Mouse (Mus musculus): Measurements from ENCODE around the gene Dip2b. TPM values are rescaled to one million over a fixed set of nuclear protein-coding genes. Genes with fewer than 3 reads are reported as not detected.
A peak's percentile ranks its signal among the peaks of the same experiment; 100 is the strongest.

Dip2b gene
- total RNA-seq, 2 experiments from 2014 or later: 10.2 to 17.5 TPM

DNA sequence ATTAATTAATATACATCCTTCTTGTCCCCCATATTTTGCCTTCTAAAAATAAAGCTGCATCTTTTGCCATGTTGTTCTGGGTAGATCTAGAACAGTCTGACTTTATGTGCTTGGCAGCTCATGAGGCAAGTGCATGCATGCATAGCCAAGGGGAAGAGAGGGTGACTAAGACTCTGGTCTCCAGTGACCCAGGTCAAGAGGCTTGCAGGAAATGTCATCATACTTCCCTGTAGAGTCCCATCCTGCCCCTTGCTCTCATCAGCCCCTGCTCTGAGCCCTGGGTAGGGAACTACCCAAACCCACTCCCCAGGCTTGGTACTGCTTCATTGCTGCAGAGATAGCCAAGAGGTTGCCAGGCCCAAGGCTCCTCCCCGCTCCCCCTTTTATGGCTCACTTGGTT lies 166.1 kb downstream of the Dip2b start:
- ATAC-seq (replicated peaks; ENCODE audit: poor library complexity): peak; percentile 63

DNA sequence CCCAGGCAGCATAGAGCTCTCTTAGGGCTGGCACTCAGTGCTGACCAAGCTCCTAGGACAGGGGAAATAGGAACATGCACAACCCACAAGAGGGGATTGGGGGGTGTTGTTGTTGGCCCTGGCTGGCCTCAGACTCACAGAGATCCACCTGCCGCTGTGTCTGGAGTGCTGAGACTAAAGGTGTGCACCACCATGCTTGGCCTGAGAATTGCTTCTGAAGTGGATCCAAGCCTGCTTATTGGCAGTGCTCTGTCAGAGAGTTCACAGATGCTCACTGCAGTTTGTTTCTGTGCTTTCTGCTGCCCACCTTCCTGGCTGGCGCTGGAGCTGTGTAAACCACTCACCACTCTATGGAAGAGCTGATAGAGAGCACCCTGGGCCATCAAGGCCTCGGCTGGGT lies 171.5 kb downstream of the Dip2b start:
- ATAC-seq (replicated peaks; ENCODE audit: poor library complexity): no peak

GRCm38 (mm10) chr15:100213339-100213738 lies 174.9 kb downstream of the Dip2b start:
- ATAC-seq (replicated peaks; ENCODE audit: poor library complexity): no peak

GRCm38 (mm10) chr15:100215092-100215491 lies 176.6 kb downstream of the Dip2b start:
- ATAC-seq (replicated peaks; ENCODE audit: poor library complexity): peak; percentile 76

GRCm38 (mm10) chr15:100216173-100216572 lies 177.7 kb downstream of the Dip2b start:
- ATAC-seq (replicated peaks; ENCODE audit: poor library complexity): peak; percentile 69

DNA sequence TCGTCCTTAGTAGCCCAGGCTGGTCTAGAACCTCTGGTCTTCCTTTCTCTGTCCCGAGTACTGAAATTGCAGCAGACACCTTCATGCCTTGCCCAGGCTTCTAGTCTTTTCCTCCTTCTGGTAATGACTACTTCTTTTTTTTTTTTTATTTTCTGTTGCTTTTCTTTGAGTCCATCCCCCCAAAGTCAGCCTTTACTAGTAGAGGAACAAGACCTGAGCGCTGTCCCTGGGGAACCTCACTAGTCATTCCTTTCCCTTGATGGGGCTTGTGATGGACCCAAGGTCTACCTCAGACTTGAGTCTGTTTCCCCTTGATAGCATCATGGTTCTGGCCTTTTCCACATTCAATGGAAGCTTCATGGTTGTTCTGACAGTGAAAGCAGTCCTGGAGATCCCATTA lies 179.6 kb downstream of the Dip2b start:
- no peak for ATAC-seq (replicated peaks; ENCODE audit: poor library complexity)

GRCm38 (mm10) chr15:100219396-100219795 lies 180.9 kb downstream of the Dip2b start:
- ATAC-seq (replicated peaks; ENCODE audit: poor library complexity): no peak

DNA sequence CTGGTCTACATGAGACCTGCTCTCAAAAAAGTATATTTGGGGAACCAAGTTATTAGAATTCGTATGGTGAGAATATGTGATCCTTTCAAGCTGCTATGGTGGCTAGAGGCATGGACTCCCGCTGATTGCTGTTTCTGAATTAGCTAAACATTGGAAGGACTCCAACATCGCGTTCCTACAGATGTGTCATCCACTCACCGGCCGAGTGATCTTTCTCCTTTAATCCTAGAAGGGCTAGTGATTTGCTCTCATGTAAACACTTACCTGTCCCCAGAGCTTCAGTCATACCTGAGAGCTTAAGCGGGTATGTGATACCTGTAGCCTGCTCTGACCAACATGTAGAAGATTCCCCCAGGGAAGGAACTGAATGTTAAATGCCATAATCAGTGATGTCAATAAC lies 182.5 kb downstream of the Dip2b start:
- no peak for ATAC-seq (replicated peaks; ENCODE audit: poor library complexity)

GRCm38 (mm10) chr15:100225381-100225780 lies 186.9 kb downstream of the Dip2b start:
- no peak for ATAC-seq (replicated peaks; ENCODE audit: poor library complexity)

GRCm38 (mm10) chr15:100225891-100226290 lies 187.4 kb downstream of the Dip2b start:
- no peak for ATAC-seq (replicated peaks; ENCODE audit: poor library complexity)

DNA sequence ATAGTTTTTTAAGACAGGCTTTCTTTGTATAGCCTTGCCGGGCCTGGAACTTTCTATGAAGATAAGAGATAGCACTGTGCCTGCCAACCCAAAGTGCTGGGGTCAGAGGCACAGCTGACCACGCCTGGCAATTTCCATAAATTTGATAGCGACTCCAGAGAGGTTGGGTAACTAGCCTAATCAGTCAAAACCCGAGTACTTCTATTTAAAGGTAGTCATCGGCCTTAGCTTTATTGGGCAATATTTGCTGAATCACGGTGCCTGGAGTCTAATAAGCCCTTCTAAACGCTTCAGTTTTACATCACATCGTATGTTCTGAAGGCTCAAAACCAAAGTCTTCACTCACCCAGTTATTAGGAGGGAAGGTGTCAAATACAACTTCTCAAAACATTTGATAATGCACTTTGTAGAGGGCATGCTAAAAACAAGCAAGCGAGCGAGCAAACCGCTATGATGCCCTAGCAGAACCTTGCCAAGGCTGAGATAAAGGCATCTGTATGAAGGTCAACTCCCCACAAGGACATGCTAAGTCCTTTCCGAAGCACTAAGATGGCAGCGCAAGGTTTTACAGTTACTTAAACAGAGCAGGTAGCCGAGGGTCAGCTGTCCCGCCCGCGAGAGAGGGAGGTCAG lies 188.7 kb downstream of the Dip2b start:
- peak; percentile 61 for ATAC-seq (replicated peaks; ENCODE audit: poor library complexity)

DNA sequence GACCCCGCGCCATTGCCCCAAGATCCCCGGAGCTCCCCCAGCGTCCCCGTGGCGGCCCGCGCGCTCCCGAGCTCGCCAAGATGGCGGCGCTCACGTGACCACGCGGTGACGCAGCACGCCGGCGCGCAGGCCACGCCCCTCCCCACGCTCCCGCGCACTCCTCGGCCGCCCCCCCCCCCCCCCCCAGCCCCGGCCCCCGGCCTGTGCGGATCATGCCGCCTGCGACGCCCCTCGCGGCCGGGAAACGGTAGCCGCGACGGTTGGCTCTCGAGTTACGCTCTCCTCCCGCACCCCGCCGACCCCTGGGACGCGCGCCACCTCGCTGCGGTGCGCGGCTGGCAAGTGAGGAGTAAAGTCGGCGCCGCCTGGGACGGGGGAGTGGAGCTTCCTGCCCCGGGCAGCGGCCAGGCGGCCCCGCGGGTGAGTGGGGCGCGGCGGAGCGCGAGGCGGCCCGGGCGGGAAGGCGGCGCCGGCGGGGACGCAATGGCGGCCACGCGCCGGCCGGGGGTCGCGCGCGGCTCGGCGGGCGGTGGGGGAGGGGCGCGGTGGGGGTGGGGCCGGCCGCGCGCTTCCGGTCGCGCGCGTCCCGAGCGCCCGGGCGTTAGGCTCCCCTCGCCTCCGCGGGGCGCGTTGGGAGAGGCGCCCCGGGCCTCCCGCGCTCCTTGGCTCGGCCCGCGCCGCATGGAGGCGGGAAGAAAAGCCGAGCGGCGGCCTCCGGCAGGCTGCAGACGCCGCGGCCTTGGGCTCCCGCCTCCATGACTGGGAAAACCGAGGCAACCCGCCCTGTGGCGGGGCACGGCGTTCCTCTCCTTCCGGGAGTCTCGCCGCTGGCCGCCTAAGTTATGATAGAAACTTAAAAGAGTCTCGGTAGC lies 189.4 kb downstream of the Dip2b start, which contains the start of gene Atf1:
Gene Atf1, plus strand, starts transcription at position 157 of the 872 bp plus-strand sequence.
- peak; percentile 59 for ATAC-seq (replicated peaks; ENCODE audit: poor library complexity)

DNA sequence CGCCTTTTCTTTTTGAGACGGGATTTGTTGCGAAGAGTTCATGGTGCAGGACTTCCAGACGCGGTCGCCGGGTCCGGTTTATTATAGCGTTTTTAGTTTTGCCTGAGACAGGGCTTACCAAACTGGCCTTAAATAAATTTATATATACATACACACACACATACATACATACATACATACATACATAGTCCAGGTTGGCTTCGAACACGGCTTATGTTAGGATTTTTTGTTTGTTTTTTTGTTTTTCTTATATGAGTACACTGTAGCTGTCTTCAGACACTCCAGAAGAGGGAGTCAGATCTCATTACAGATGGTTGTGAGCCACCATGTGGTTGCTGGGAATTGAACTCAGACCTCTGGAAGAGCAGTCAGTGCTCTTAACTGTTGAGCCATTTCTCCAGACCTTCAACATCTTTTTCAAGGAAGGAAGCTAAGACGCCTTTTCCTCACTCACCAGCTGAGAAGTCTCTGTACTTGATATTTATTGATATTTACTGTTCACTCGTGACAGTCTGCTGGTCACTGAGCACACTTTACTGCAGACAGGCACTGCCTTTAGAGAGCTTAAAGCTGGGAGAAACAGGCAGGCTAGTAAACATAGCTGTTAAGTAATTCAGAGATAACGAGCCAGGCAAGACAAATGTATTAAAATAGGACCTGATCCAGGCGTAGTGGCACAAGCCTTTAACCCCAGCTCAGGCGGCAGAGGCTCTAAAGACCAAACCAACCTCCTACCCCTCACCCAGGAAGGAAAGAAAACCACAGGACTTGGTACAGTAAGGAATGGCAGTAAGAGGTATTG lies 190.3 kb downstream of the Dip2b start:
- no peak for ATAC-seq (replicated peaks; ENCODE audit: poor library complexity)

GRCm38 (mm10) chr15:100230655-100231054 lies 192.2 kb downstream of the Dip2b start:
- ATAC-seq (replicated peaks; ENCODE audit: poor library complexity): no peak

GRCm38 (mm10) chr15:100231616-100232525 lies 193.4 kb downstream of the Dip2b start:
- no peak for ATAC-seq (replicated peaks; ENCODE audit: poor library complexity)

DNA sequence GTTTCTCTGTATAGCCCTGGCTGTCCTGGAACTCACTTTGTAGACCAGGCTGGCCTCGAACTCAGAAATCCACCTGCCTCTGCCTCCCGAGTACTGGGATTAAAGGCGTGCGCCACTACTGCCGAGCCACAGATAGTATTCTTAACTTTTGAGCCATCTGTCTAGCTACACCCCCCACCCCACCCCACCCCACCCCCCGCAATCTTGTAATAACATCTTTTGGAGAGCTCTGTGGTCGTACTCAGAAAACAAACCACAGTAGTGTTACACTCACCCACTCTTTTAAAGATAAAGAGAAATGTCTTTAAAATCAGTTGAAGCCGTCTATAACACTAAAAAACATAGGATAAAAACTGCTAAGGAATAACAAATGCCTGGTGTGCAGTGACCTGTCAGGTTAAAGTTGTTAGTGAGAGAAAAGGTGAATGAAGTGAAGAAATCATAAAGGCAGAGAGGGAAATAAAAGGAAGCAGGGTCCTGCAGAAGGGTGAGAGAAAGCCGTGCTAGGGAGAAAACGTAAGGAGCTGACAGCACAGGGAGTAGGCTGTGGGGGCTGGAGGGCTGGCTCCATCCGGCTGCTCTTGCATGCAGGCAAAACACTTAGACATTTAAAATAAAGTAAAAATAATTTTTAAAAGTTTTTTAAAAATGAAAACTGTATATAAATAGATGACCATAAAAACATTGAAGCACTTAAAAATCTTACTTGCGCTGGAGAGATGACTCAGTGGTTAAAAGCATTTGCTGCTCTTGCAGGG lies 196.9 kb downstream of the Dip2b start:
- ATAC-seq (replicated peaks; ENCODE audit: poor library complexity): peak; percentile 49

GRCm38 (mm10) chr15:100236952-100237351 lies 198.5 kb downstream of the Dip2b start:
- ATAC-seq (replicated peaks; ENCODE audit: poor library complexity): peak; percentile 34; the same call in 1 of the 2 replicates

DNA sequence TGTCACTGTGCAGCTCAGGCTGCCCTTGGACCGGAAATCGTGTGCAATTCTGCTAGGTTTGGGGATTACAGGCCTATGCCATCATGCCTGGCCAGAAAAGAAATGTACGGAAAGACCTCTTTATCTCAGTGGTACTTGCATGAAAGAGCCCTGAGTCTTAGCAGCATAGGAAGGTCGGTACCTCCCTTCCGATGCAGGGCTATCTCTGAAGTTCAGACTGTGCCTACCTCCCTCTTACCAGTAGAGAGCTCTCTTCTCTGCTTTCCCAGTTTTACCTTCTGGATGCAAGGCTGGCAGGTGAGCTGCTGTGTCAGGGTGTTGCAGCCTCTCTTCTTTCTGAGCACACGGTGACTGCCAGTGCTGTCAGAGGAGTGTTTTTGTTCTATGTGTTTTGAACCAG lies 203.3 kb downstream of the Dip2b start:
- peak; percentile 51 for ATAC-seq (replicated peaks; ENCODE audit: poor library complexity)

- no peak for ATAC-seq (replicated peaks; ENCODE audit: poor library complexity)
These were observed 207.5 kb downstream of the Dip2b start for GRCm38 (mm10) chr15:100245951-100246350.

DNA sequence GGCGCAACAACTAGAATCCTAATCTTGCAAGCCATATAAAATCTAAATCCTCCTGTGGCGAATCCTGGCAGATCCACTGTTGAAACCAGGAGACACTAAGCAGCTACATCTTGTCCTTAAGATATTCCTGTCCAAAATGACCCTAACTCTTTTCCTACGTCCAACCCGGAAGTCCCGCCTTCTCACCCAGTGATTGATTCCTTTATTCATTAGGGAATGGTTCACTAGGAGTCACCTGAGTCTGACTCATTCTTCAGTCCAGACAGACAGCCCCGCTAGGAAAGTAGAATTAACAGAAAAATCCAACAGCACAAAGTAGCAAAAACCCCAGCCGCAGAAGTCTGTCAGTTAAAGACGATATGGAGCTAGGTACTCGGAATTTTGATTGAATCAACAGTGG lies 208.8 kb downstream of the Dip2b start:
- ATAC-seq (replicated peaks; ENCODE audit: poor library complexity): no peak
